Mouse (Mus musculus) hindlimb bud, embryonic 11.5 days (tissue): ENCODE data around the gene Ccna1.

Source experiments
- DNase-seq: peaks from one replicate; pipeline ENCODE4 v3.0.0-alpha.2; 2012; ENCODE audit warnings: low read depth, low spot score; ENCODE audit errors: extremely low spot score

The Ccna1 gene

GRCm38 (mm10) chr3:55065738-55066665, 10.7 kb upstream of the Ccna1 start:
- no peak for DNase-seq

GRCm38 (mm10) chr3:55064396-55064795, 9.1 kb upstream of the Ccna1 start:
- DNase-seq = peak; percentile 30

- DNase-seq = no peak
These were observed 7.4 kb upstream of the Ccna1 start for GRCm38 (mm10) chr3:55062653-55063052.

GRCm38 (mm10) chr3:55056376-55056775, 1.1 kb upstream of the Ccna1 start:
- DNase-seq = no peak

GRCm38 (mm10) chr3:55055747-55056120, 433 bp upstream of the Ccna1 start:
- DNase-seq = no peak

GRCm38 (mm10) chr3:55054231-55054630, 1.1 kb downstream of the Ccna1 start:
- no peak for DNase-seq

GRCm38 (mm10) chr3:55044601-55045370, 10.5 kb downstream of the Ccna1 start:
- no peak for DNase-seq

- DNase-seq = no peak
These were observed 17.7 kb downstream of the Ccna1 start for GRCm38 (mm10) chr3:55037608-55038007.

GRCm38 (mm10) chr3:55027271-55027840, 27.9 kb downstream of the Ccna1 start:
- DNase-seq = no peak

GRCm38 (mm10) chr3:55025502-55025901, 29.8 kb downstream of the Ccna1 start:
- no peak for DNase-seq

GRCm38 (mm10) chr3:55023347-55023746, 32.0 kb downstream of the Ccna1 start:
- no peak for DNase-seq

- no peak for DNase-seq
These were observed 33.1 kb downstream of the Ccna1 start for GRCm38 (mm10) chr3:55022247-55022646.

GRCm38 (mm10) chr3:55012536-55012935, 42.8 kb downstream of the Ccna1 start:
- DNase-seq = no peak

GRCm38 (mm10) chr3:55011681-55012080, 43.6 kb downstream of the Ccna1 start:
- DNase-seq = peak; percentile 47

GRCm38 (mm10) chr3:55008965-55009741, 46.1 kb downstream of the Ccna1 start:
- DNase-seq = no peak

- DNase-seq = no peak
These were observed 51.3 kb downstream of the Ccna1 start for GRCm38 (mm10) chr3:55004036-55004435.

- no peak for DNase-seq
These were observed 53.6 kb downstream of the Ccna1 start for GRCm38 (mm10) chr3:55001677-55002076.
